Mouse (Mus musculus): Measurements from ENCODE around the gene Gbf1.

DNA sequence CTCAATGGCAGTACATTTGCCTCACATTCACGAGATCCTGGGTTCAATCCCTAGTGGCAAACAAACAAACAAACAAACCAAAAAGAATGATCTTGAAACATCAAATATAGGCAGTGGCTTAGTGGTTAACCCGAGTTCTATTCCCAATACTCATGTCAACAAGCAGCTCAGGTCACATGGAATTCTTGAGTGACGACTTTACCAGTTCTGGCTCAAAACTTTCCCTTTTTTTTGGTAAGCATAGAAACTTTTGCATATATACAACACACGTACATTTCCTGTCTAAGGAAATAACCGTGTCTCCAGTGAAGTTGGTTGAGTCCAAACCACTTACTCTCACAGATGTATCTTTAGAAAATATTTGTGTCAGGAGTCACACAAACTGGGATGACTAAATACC is 20.2 kb downstream of the Gbf1 start:
- no peak for TF ChIP-seq POLR2A (IDR thresholded peaks at IDR 0.05; ENCODE audit: low read depth, low read length)
- no peak for TF ChIP-seq CTCF (IDR thresholded peaks at IDR 0.05; ENCODE audit: borderline replicate concordance, insufficient read depth, low read length)
